Mouse (Mus musculus) megakaryocyte, embryonic 14.5 days (primary cell): Measurements from ENCODE around the gene Ifit1.

ENCODE experiments used
- FLI1 ChIP-seq: IDR thresholded peaks from 2 replicates; pipeline ENCODE4 v1.6.1; 2012; ENCODE audit warnings: low read length, inconsistent platforms, mixed read lengths
- GATA1 ChIP-seq: IDR thresholded peaks from 3 replicates; pipeline ENCODE4 v1.6.1; 2012; ENCODE audit warnings: mixed read lengths, low read length, inconsistent platforms, borderline replicate concordance

DNA sequence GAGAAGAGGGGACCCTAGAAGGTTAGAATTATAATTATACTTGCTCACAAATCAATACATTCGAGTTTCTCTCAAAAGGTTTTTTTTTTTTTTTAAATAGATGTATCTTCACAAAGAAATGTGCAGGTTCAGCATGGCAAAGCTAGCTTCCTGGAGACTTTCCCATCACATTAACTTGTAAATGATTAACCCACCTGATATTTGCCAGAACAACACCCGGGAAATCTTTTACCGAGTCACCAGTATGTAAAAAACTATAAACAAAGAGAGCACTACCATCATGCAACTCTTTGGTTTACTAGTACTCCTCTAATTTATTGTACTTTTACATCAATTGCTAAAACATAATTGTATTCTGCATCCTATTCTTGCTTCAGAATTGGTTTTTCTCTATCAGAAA, 57.8 kb downstream of the Ifit1 start:
- TF ChIP-seq GATA1 (no peak), FLI1 (no peak)
